Mouse (Mus musculus) limb, embryonic 13.5 days (tissue): ENCODE measurements around the gene Ppil1. TPM values are rescaled to one million over a fixed set of nuclear protein-coding genes. Genes with fewer than 3 reads are reported as not detected.
A peak's percentile ranks its signal among the peaks of the same experiment; 100 is the strongest.
"Not testable (repeated sequence)": the region's sequence is repeated elsewhere in the genome, so short reads cannot be mapped to it uniquely, and the experiment has no call there.

ENCODE experiments used
- ATAC-seq: fragments of 200-750 bp; cut with Nextera tagmentation; 2 replicates; pipeline ENCODE4 v1.8.0; 2017; ENCODE audit warnings: low read depth, moderate number of reproducible peaks, moderate TSS enrichment; ENCODE audit not compliant: low FRiP score
- H3K27ac ChIP-seq: fragments of 300-500 bp; sonication (generic); 2 replicates; pipeline ENCODE4 v1.5.1; 2015; ENCODE audit warnings: inconsistent platforms, mild to moderate bottlenecking, moderate library complexity
- H3K27me3 ChIP-seq: fragments of 300-500 bp; sonication (generic); 2 replicates; pipeline ENCODE4 v1.6.1; 2015; ENCODE audit warnings: mild to moderate bottlenecking, inconsistent platforms
- H3K36me3 ChIP-seq: fragments of 300-500 bp; sonication (generic); 2 replicates; pipeline ENCODE4 v1.6.1; 2015; ENCODE audit warnings: inconsistent platforms, mild to moderate bottlenecking, moderate library complexity
- H3K4me1 ChIP-seq: fragments of 300-500 bp; sonication (generic); 2 replicates; pipeline ENCODE4 v1.6.1; 2015; ENCODE audit warnings: inconsistent platforms
- H3K4me2 ChIP-seq: fragments of 300-500 bp; sonication (generic); replicated peaks from 2 replicates; pipeline ENCODE4 v1.6.1; 2015; ENCODE audit warnings: inconsistent platforms, mild to moderate bottlenecking, moderate library complexity
- H3K4me3 ChIP-seq: fragments of 300-500 bp; sonication (generic); 2 replicates; pipeline ENCODE4 v1.5.1; 2015; ENCODE audit warnings: moderate library complexity, mild to moderate bottlenecking, inconsistent platforms
- H3K9ac ChIP-seq: fragments of 300-500 bp; sonication (generic); 2 replicates; pipeline ENCODE4 v1.6.1; 2015; ENCODE audit warnings: mild to moderate bottlenecking, inconsistent platforms
- H3K9me3 ChIP-seq: fragments of 300-500 bp; sonication (generic); 2 replicates; pipeline ENCODE4 v1.6.1; 2016; ENCODE audit warnings: inconsistent platforms
- WGBS: fragments of 180-500 bp; shearing (Covaris S2); methylation state at CpG from one replicate; pipeline ENCODE4 v1.1.7; 2015; 5-methylcytosine and 5-hydroxymethylcytosine counted together
- polyA plus RNA-seq: library from polyadenylated mRNA; unstranded; fragments of >200 nt; fragmentation: Nextera tagmentation; extraction: Ambion mirVana; gene quantifications from 2 replicates; pipeline ENCODE4 v1.2.1, GENCODE M21; 2015

The Ppil1 gene
- polyA plus RNA-seq, 1 experiment from 2014 or later: 155 TPM

DNA sequence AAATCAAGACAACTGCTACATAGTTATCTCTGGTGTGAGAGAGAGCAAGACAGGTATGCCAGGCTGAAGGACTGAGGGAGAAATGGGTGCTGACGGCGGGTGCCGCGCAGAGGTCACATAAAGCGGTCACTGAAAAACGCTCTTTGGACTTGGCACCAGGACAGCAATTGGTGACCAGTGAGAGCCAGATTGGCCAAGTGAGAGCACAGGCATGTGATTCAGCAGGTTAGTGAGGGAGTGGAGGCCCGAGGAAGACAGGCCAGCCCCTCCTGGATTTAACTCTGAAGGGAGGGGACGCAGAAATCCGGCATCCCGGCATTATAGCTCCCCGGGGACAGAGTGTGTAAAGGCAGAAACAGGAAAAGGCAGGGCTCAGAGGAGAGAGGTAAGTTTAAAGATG lies 9.9 kb upstream of the Ppil1 start:
- Histone ChIP-seq H3K4me1 (peaks cover 21% of the 10 kb centered on the region), H3K36me3 (peaks cover 13% of the 10 kb centered on the region), H3K9me3 (no peaks in the 10 kb centered on the region), H3K4me2 (no peak overlapping the region), H3K9ac (no peak overlapping the region; the same call in 1 of the 2 replicates), H3K27me3 (no peaks in the 10 kb centered on the region), H3K27ac (no peak overlapping the region; the same call in 1 of the 2 replicates), H3K4me3 (no peak overlapping the region)
- no peak for ATAC-seq
- WGBS: 70% methylated on average over 11 of the region's 11 CpGs

DNA sequence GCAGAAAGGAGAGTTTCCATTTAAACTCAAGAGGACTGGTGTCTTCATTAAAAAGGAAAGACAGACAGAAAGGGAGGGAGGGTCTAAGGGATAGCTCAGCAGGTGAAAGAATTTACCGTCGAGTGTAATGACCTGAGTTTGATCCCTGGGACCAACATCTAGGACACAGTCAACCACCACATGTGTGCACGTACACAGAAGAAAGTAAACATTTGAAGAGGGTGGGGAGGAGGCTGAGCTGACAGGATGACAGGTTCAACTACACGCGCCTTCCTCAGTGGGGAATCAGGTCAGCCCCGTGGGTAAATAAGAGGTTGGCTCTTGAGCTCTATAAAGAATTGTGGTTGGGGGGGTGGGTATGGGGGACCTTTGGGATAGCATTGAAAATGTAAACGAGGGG lies 9.2 kb upstream of the Ppil1 start:
- Histone ChIP-seq H3K9me3 (no peaks in the 10 kb centered on the region), H3K9ac (no peak overlapping the region), H3K4me1 (peaks cover 24% of the 10 kb centered on the region), H3K27me3 (no peaks in the 10 kb centered on the region), H3K4me3 (no peak overlapping the region), H3K27ac (no peak overlapping the region), H3K4me2 (no peak overlapping the region), H3K36me3 (peaks cover 6% of the 10 kb centered on the region)
- ATAC-seq: no peak
- WGBS: 82% methylated on average over 7 of the region's 7 CpGs

DNA sequence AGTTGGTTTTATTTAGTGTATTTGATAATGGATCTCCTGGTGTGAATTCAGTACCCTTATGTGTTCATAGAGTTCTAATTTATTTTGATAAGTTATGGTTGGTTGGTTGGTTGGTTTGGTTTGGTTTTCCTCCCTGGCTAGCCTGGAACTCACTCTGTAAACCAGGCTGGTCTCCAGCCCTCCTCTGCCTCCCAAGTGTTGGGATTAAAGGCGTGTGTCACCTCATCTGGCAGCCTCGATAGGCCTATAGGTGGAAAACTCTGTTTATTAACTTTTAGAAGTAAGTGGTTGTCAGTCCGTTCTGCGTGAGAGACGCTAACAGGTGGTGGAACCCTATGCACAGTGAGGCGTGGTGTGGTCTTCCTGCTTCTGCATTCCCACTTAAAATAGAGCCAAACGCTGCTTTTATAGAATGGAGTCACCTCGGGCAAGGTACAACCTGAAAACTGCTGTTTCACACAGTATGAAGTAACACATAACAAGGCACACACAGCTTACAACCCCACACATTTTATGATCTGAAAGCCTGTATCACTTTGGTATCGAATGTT lies 6.2 kb upstream of the Ppil1 start:
- Histone ChIP-seq H3K27me3 (no peaks in the 10 kb centered on the region), H3K27ac (no peak overlapping the region), H3K4me2 (peak overlapping the region; percentile 71), H3K9ac (no peak overlapping the region), H3K9me3 (no peaks in the 10 kb centered on the region), H3K4me3 (peak overlapping the region; percentile 89; the same call in 1 of the 2 replicates), H3K4me1 (peaks cover 28% of the 10 kb centered on the region), H3K36me3 (no peaks in the 10 kb centered on the region)
- ATAC-seq: no peak
- WGBS: 83% methylated on average over 9 of the region's 9 CpGs

DNA sequence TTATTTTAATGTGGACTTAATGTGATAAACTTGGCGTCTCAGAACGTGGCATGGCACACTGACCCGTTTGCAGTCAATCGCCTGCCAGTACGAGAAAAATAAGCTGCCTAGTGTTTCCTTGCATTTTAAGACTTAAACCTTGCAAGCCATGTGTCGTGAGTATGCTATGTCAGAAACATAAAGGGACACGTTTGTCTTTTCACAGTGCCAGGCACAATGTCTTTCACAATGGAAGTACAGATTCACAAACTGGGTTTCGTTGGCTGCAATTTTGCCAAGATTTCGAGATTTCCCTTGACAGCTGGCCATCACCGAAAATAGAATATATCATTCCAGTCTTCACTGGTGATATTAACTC lies 5.3 kb upstream of the Ppil1 start:
- peak overlapping the region; percentile 89 for H3K4me3 ChIP-seq
- WGBS: 18% methylated on average over 10 of the region's 10 CpGs
- no peaks in the 10 kb centered on the region for H3K9me3 ChIP-seq
- peak overlapping the region; percentile 94 for H3K9ac ChIP-seq
- peaks cover 32% of the 10 kb centered on the region for H3K4me1 ChIP-seq
- no peak for ATAC-seq
- H3K27ac ChIP-seq: peak overlapping the region; percentile 90
- peak overlapping the region; percentile 71 for H3K4me2 ChIP-seq
- H3K36me3 ChIP-seq: no peaks in the 10 kb centered on the region
- no peaks in the 10 kb centered on the region for H3K27me3 ChIP-seq

DNA sequence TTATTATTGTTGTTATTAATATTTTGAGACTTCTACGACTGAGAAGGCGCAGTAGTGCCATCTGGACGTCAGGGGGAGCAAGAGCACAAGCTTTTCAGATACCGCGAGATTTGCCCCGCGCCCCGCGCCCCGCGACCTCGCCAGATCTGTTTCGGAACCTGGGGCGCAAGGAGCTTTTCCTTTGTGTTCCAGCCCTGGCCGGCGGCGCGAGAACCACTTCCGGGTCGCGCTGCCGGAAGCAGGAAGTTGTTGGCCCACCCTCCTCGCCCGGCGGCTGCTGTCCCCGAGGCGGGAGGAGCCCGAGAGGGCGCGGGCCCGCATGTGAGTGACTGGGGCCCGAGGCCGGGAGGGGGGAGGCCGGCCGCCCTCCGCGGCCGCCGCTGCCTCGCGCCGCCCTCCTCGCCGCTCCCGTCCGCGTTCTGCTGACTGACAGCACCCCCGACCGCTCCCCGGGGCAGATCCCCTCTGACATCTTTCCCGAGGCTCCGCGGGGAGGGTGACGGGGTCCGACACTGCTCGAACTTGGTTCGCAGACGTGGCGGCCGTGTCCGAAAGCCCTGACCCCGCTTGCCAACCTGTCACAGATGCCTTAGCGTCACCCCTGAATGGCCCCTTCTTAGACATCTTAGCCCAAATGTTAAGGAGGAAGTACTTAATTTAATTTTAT lies 4.8 kb upstream of the Ppil1 start, which contains the start of gene BC004004:
BC004004 (plus strand) TSS at position 107 of the 667 bp plus-strand sequence.
- H3K36me3 ChIP-seq: no peaks in the 10 kb centered on the region
- H3K4me3 ChIP-seq: peak within 1 kb of the TSS; percentile 89
- H3K9ac ChIP-seq: peak within 1 kb of the TSS; percentile 94
- peak within 1 kb of the TSS; percentile 90 for H3K27ac ChIP-seq
- WGBS: under 1% methylated on average over 63 of the region's 63 CpGs
- no peaks in the 10 kb centered on the region for H3K9me3 ChIP-seq
- ATAC-seq: peak; percentile 86
- no peaks in the 10 kb centered on the region for H3K27me3 ChIP-seq
- H3K4me1 ChIP-seq: peaks cover 30% of the 10 kb centered on the region
- peak within 1 kb of the TSS; percentile 71 for H3K4me2 ChIP-seq

DNA sequence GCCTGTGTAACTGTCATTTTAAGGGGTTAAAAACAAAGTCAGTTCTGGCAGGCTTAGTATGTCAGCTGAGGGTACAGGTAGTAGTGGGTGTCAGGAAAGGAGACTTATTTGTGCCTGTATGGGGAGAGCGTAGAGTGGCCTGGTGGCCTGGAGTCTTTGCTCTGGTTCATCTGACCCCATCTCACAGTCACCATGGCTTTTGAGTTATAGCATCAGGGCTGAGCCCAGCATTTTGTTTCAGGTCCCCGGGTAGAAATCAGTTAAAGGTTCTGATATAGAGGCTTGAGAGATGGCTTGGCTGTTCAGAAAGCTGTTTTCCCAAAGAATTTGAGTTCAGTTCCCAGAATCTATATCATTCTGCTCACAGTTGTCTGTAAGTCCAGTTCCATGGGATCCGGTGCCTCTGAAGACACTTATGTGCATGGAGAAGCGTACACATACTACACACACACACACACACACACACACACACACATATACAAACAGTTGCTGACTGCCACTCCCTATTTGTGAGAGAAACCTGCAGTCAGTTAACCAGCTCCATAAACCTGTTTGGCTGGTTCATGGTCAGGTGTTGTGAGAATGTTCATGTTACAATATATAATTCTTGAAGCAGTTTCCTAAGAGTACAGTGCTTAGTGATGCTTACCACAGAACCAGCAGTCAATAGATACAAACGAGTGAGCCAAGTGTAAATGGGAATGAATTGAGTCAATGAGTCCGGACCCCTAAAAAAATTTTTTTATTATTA lies 4.1 kb upstream of the Ppil1 start:
- H3K4me1 ChIP-seq: peaks cover 30% of the 10 kb centered on the region
- H3K9ac ChIP-seq: peak overlapping the region; percentile 94
- ATAC-seq: peak; percentile 21; the same call in 1 of the 2 replicates
- no peaks in the 10 kb centered on the region for H3K9me3 ChIP-seq
- 59% methylated on average over 6 of the region's 6 CpGs for WGBS
- peak overlapping the region; percentile 49; the same call in 1 of the 2 replicates for H3K27ac ChIP-seq
- peak overlapping the region; percentile 89 for H3K4me3 ChIP-seq
- peak overlapping the region; percentile 71 for H3K4me2 ChIP-seq
- H3K36me3 ChIP-seq: no peaks in the 10 kb centered on the region
- no peaks in the 10 kb centered on the region for H3K27me3 ChIP-seq

DNA sequence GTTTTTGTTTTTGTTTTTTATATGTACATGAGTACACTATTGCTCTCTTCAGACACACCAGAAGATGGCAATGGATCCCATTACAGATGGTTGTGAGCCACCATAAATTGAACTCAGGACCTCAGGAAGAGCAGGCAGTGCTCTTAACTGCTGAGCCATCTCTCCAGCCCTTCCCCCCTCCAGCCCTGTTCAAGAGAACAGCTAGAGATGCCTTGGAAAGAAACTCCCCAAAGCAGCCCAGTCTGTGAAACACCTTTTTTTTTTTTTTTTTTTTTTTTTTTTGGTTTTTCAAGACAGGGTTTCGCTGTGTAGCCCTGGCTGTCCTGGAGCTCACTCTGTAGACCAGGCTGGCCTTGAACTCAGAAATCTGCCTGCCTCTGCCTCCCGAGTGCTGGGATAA lies 3.1 kb upstream of the Ppil1 start:
- H3K27ac ChIP-seq, H3K4me3 ChIP-seq, H3K4me2 ChIP-seq, H3K9ac ChIP-seq, H3K27me3 ChIP-seq, H3K36me3 ChIP-seq, H3K9me3 ChIP-seq, ATAC-seq: not testable (repeated sequence)
- peaks cover 41% of the 10 kb centered on the region for H3K4me1 ChIP-seq
- WGBS: 89% methylated on average over 2 of the region's 2 CpGs

DNA sequence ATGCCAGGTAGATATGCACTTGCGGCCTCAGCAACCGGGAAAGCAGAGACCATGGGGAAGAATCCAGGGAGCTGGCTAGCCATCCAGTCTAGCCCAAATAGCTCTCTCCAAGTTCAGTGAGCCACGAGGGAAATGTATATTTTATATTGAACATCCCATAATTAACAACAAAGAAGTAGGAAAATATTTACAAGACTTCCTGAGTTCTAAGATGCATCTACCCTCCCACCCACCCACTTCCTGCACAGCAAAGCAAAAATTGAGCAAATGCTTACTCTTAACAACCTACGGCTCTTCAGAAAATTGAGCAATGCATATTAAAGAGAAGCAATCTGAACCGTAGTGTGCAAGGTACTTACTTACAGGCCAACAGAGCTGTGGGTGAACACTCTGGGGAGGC lies 774 bp upstream of the Ppil1 start:
- Histone ChIP-seq H3K4me1 (peaks cover 40% of the 10 kb centered on the region), H3K27ac (peak overlapping the region; percentile 97), H3K27me3 (no peaks in the 10 kb centered on the region), H3K9me3 (no peaks in the 10 kb centered on the region), H3K9ac (peak overlapping the region; percentile 85; the same call in 1 of the 2 replicates), H3K4me2 (peak overlapping the region; percentile 78), H3K4me3 (peak overlapping the region; percentile 76), H3K36me3 (peaks cover 20% of the 10 kb centered on the region)
- no peak for ATAC-seq
- 77% methylated on average over 5 of the region's 5 CpGs for WGBS

DNA sequence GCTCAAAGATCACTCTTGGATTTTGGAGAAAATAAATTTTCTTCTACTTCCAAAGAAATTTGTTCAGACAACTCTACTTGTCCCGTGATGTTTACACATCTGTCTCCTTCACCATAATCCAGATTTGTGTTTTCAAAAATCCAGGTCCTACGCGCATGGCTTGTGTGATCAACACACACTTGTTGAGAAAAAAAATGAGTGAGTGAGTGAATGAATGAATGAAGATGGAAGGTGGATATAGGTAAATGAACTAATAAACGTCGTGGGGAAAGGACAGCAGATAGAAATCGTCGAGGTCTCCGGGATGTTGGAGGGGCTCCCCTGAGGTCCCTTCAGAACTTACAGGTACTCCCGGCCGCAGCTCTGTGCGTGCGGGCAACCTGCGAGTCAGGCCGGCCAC lies 569 bp downstream of the Ppil1 start:
- Histone ChIP-seq H3K9me3 (no peaks in the 10 kb centered on the region), H3K27me3 (no peaks in the 10 kb centered on the region), H3K4me3 (peak overlapping the region; percentile 76), H3K27ac (peak overlapping the region; percentile 97), H3K4me2 (peak overlapping the region; percentile 78), H3K9ac (peak overlapping the region; percentile 85), H3K36me3 (peaks cover 26% of the 10 kb centered on the region), H3K4me1 (peaks cover 36% of the 10 kb centered on the region)
- no peak for ATAC-seq
- WGBS: under 1% methylated on average over 14 of the region's 14 CpGs

DNA sequence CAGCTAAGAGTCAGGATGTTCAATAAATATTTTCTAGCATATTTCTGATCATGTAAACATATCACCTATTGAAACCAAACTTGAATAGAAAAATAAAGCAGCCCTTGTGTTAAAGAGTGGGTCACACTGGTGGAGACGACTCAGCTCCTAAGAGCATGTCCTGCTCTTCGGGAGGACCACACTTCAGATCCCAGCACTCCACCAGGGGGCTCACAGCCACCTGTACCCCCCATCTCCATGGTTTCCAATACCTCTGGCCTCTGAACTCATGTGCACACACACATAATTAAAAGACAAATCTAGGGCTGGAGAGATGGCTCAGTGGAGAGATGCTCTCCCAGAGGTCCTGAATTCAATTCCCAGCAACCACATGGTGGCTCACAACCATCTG lies 1.7 kb downstream of the Ppil1 start:
- H3K36me3 ChIP-seq: peaks cover 38% of the 10 kb centered on the region

DNA sequence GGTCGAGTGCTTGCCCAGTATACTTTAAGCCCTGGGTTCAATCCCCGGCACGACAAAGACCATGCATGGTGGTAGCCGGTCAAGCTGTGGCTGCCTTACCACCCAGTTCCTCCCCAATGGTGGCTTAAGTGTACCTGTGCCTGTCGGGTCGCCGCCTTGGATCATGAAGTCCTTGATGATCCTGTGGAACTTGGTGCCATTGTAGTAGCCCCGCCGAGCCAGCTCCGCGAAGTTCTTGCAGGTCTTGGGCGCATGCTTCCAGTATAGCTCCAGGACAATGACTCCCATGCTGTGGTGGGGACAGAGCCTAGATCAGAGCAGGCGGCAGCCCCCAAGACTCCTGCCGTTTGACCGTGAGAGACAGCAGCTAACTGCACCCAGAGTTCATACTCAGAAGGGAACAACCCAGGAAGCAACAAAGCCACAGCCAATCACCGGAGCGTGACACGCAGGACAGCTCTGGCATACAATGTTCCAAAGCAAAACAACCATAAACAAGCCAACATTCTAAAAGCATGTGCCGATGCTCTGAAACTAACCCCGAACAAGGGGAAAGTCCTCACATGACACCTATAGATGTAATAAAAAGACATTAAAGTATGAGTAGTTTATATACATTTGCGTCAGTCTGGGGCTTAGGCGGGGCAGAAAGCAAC lies 2.3 kb downstream of the Ppil1 start:
- Histone ChIP-seq H3K4me3 (peak overlapping the region; percentile 76), H3K4me2 (peak overlapping the region; percentile 78), H3K27me3 (no peaks in the 10 kb centered on the region), H3K27ac (no peak overlapping the region), H3K9me3 (no peaks in the 10 kb centered on the region), H3K9ac (peak overlapping the region; percentile 8; the same call in 1 of the 2 replicates), H3K4me1 (peaks cover 39% of the 10 kb centered on the region), H3K36me3 (peaks cover 43% of the 10 kb centered on the region)
- 92% methylated on average over 22 of the region's 22 CpGs for WGBS
- ATAC-seq: no peak

More for the DNA sequence above, 1.7 kb downstream of the Ppil1 start:
- no peak for ATAC-seq
- WGBS: 60% methylated on average over 2 of the region's 2 CpGs
- Histone ChIP-seq H3K9ac (peak overlapping the region; percentile 53; the same call in 1 of the 2 replicates), H3K27ac (no peak overlapping the region), H3K4me1 (peaks cover 39% of the 10 kb centered on the region), H3K4me2 (peak overlapping the region; percentile 78), H3K4me3 (peak overlapping the region; percentile 76), H3K27me3 (no peaks in the 10 kb centered on the region), H3K9me3 (no peaks in the 10 kb centered on the region)

DNA sequence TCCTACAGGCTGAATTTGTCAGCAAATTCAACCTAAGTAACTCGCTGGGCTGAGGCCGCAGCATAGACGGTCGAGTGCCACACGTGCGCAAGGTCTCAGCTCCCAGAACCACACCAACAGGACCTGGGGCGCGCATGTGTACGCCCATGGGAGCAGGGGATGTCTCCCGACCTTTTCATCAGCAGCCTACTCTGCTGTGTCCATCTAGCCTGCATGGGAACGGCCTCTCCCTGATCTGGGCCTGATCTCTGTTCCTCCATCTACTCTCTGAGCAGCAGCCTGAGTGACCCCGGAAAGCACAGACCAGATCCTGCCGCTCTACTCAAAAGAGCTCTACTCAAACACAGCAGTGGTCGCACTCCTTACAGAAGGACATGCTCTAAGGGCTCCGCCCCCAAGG lies 3.5 kb downstream of the Ppil1 start:
- no peaks in the 10 kb centered on the region for H3K9me3 ChIP-seq
- no peak overlapping the region for H3K27ac ChIP-seq
- no peak overlapping the region for H3K9ac ChIP-seq
- H3K27me3 ChIP-seq: no peaks in the 10 kb centered on the region
- WGBS: 96% methylated on average over 15 of the region's 15 CpGs
- ATAC-seq: no peak
- H3K4me2 ChIP-seq: no peak overlapping the region
- H3K4me3 ChIP-seq: no peak overlapping the region
- peaks cover 56% of the 10 kb centered on the region for H3K36me3 ChIP-seq
- H3K4me1 ChIP-seq: peaks cover 39% of the 10 kb centered on the region
